Mouse (Mus musculus) layer of hippocampus, postnatal 36 days (tissue): Measurements from ENCODE around the gene Bicd2. TPM values are rescaled to one million over a fixed set of nuclear protein-coding genes. Genes with fewer than 3 reads are reported as not detected.
"Not testable (repeated sequence)": the region's sequence is repeated elsewhere in the genome, so short reads cannot be mapped to it uniquely, and the experiment has no call there.

ENCODE experiments used
- DNase-seq, 2 experiments: peaks; one replicate each; pipeline ENCODE4 v3.0.0; 2022
- total RNA-seq, 2 experiments: library from RNA; stranded (reverse); gene quantifications; 2 replicates each; pipeline ENCODE4 v1.2.3; 2021

Bicd2 gene
- total RNA-seq, 2 experiments from 2014 or later: 54.5 to 59.8 TPM

GRCm38 (mm10) chr13:49360906-49361406 lies 19.6 kb downstream of the Bicd2 start:
- DNase-seq: no peak

GRCm38 (mm10) chr13:49362364-49362763 lies 21.0 kb downstream of the Bicd2 start:
- DNase-seq: no peak

DNA sequence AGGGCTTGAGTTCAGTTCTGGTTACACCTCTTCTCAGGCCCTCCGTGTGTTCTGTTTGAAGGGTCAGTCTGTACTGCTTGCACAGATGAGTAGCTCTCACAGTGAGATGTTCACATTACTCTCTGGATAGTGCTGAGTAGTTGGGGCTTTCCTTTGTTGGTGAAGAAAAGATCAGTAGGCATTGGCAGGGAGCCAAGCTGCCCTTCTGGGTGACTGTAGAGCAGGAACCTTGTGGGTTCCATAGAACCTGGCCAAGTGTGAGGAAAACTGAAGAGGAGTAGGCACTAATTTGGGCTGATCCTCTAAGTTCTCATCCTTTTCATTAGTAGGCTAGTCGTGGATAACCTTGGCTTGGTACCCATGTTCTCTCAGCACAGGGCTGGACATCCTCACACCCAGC lies 21.4 kb downstream of the Bicd2 start:
- DNase-seq: no peak

- DNase-seq: no peak
Measured at GRCm38 (mm10) chr13:49364716-49365115, 23.3 kb downstream of the Bicd2 start.

DNA sequence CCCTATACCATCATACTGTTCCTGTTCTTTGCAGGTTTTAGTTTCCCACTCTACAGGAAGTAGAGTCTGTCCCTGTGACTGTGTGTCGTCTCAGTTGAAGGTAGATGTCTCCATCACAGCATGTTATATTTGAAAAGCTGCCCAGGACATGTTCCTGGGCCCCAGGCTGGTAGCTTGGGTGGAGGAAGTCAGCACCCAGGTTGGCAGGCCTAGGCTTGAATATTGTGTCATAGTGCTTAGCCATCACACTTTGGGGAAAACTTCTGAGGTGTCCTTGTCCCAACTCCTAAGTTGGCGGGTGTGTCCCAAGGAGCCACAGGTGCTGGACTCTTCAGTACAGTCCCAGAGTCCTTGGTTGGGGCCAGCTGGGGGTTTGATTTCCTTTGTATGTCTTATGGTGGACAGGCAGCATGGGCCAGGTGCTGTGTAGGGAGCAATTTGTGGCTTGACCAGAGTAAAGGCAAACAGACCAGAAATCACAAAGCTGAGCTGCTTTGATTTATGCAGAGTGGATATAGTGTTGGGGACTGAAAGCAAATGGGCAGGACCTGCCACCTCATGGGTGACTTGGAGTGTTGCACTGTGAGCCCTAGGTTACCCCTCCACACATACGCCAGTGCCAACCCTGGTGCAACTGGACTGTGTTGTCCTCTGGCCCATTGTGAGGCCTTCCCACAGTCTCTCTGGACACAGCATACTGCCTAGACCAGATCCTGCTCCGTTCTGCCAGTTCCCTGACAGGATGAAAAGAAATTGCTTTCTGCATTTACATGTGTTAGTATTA lies 26.5 kb downstream of the Bicd2 start:
- DNase-seq: no peak

DNA sequence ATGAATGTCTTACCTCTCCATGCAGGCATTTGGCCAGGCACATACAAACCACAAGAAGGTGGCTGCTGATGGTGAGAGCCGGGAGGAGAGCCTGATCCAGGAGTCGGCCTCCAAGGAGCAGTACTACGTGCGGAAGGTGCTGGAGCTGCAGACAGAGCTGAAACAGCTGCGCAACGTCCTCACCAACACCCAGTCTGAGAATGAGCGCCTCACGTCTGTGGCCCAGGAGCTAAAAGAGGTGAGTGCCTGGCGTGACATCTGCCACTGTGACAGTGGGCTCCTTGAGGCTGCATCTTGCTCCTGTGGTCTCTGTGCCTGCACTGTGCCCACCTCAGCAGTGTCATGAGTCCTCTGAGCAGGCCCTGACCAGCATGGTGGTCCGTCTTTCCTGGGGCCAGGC lies 28.0 kb downstream of the Bicd2 start:
- DNase-seq: no peak

GRCm38 (mm10) chr13:49370216-49370615 lies 28.8 kb downstream of the Bicd2 start:
- not testable (repeated sequence) for DNase-seq

DNA sequence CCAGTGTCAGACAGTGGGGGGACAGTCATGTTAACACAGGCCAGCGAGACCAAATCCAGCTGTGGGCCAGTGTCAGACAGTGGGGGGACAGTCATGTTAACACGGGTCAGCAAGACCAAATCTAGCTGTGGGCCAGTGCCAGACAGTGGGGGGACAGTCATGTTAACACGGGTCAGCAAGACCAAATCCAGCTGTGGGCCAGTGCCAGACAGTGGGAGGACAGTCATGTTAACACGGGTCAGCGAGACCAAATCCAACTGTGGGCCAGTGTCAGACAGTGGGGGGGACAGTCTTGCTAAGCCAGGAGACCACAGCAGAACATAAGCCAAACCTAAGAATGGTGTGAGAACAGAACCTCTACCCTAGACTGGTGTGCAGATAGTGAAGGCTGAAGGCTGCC lies 29.5 kb downstream of the Bicd2 start:
- not testable (repeated sequence) for DNase-seq

DNA sequence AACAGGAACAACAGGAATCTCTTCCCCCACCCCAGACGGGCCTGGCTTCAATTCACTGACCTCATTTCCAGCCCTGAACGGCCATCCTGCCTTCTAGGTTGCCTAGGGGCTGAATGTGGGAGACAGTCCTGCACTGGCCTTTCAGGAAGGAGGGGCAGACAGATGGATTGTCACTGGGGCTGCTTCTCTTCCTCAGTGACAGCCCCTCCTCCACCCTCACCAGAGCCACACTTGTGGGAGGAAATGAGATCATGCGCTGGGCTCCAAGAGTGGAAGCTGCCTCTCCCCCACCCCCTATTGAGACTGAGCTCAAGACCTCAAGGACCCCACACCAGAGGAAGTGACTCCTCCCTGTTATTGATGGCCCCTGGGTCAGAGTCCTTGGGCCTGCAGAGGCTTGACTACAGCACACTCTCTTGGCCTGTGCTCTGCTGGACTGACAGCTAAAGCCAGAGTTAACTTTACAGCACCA lies 30.1 kb downstream of the Bicd2 start:
- peak; percentile 47 to 49 for DNase-seq

DNA sequence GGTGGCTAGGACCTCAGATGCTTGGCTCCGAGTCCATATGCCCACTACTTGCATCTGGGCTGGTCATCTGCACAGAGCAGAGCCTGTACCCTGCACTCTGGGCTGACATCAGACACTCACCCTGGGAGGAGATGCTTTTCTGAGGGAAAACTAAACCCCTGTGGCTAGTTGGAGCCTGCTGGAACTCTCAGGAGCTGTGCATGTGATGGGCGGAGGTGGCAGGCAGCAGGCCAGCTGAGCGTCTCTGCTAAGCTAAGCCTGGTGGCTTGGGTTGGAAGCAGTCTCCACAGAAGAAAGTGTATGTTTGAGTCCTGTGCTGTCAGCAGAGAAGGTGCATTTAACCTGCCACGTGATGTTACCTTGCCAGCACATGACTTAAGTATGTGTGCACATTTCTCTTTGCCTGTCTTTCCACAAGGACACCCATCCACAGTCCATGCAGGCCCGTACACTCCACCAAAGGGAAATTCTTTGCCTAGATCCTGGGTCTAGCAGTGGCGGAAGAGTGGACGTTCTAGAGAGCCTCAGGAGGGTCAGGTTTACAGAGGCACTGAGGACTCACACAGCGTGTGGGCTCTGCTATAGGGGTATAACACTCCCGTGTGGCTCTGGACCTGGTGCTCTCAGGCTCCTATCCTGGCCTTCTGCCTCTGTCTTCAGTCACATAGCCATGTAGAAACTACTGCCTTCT lies 31.1 kb downstream of the Bicd2 start:
- DNase-seq: no peak

DNA sequence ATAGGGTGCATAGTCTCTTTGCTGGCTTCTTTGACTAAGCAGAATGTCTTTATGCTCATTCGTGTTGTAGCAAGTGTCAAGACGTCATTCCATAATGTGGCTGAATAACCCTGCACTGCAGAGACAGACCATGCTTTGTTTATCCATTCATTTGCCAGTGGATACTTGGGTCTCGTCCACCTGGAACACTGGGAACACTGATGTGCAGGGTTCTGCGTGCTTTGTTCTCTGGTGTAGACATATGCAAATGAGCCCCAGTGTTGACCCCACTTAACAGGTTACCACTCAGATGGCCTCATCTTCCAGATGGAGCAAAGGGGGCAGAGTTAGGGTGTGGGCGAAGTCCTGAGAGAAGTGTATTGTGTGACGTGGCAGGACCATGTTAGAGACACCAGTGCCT lies 32.9 kb downstream of the Bicd2 start:
- no peak for DNase-seq

GRCm38 (mm10) chr13:49374730-49375129 lies 33.3 kb downstream of the Bicd2 start:
- DNase-seq: no peak

GRCm38 (mm10) chr13:49377608-49378007 lies 36.2 kb downstream of the Bicd2 start:
- DNase-seq: no peak

- no peak for DNase-seq
Measured at GRCm38 (mm10) chr13:49379301-49379700, 37.9 kb downstream of the Bicd2 start.

GRCm38 (mm10) chr13:49381230-49381629 lies 39.8 kb downstream of the Bicd2 start:
- peak; percentile 77 to 86 for DNase-seq

DNA sequence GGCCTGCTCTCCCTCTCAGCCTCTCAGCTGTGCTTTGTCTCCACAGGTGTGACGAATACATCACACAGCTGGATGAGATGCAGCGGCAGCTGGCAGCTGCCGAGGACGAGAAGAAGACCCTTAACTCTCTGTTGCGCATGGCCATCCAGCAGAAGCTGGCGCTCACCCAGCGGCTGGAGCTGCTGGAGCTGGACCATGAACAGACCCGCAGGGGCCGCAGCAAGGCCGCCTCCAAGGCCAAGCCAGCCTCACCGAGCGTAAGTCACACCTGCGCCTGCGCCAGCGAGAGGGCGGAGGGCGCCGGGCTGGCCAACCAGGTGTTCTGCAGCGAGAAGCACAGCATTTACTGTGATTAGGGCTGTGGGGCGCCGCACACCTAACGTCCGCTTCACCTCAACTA lies 41.6 kb downstream of the Bicd2 start:
- no peak for DNase-seq

- DNase-seq: no peak
Measured at GRCm38 (mm10) chr13:49384751-49385463, 43.5 kb downstream of the Bicd2 start.

- no peak for DNase-seq
Measured at GRCm38 (mm10) chr13:49391374-49391773, 50.0 kb downstream of the Bicd2 start.

DNA sequence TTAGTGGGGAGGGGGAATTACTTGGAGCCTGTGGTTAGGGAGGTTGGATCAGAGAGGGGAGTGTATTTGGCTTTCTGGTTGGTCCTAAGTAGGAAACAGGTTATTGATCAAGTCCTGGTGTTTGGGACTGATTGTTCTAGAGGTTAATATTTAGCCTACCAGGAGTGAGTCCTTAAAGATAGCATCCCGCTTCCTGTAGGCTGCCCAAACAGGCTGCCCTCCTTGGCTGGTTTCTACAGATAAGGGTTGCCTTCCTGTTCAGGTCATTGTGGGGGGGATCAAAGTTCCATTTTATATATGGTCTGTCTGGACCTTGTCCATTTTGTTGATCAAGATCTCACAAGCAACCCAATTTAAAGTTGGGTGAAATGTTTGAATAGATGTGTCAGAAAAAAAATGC lies 52.2 kb downstream of the Bicd2 start:
- DNase-seq: no peak

DNA sequence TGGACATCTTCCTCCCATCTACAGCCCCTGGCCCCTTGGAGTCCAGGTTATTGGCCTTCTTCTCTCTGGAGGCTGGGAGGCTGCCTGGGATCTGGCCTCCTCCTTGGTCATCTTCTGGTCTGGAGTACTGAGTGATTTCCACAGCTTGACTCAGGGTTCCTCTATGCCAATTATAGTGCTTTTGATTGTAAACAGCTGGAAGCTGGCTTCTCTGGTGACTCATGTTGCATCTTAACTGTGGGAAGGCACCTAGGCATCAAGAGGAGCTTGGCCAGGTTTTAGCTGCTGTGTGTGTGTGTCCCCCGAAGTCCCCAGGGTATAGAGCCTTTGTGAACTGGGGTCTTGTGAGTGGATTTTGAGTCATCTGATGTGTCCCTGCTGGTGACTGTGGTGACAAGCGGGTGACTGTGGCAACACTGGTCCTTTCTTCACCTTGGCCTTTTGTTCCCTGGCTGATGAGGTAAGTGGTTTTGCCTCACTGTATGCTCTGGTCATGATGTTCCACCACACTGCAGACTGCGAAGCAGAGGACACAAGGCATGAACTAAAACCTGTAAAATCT lies 53.6 kb downstream of the Bicd2 start:
- no peak for DNase-seq

- no peak for DNase-seq
Measured at GRCm38 (mm10) chr13:49396798-49397197, 55.4 kb downstream of the Bicd2 start.

DNA sequence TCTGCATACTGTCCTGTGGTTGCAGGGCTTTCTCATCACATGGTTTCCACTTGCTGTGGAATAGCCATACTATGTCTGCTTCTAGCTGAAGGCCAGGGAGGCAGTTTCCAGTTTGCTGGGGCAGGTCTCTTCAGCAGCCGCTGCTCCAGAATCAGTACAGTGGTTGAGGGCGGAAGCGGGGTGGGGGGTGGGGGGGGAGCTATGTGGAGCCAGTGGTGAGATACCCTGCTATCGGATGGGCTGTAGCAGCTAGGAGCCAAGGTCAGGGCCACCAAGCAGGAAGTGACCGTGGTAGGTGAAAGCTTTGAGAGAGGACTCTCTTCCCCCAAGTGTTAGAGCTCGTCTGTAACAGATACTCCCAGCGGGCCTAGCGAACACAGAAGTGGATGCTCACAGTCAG lies 56.8 kb downstream of the Bicd2 start:
- no peak for DNase-seq

GRCm38 (mm10) chr13:49400139-49400538 lies 58.8 kb downstream of the Bicd2 start:
- DNase-seq: no peak
